Mouse (Mus musculus) natural killer cell, adult 2 months (primary cell): Measurements from ENCODE around the gene Tmem98.

Experiments
- DNase-seq, 2 experiments: peaks; one replicate each; pipeline ENCODE4 v3.0.0; 2022; ENCODE audit warnings: low spot score in 2 of 2

Gene Tmem98

GRCm38 (mm10) chr11:80809993-80810821 lies at the start of gene Tmem98:
TSS of gene Tmem98 (plus strand) at chr11:80810175.
- no peak for DNase-seq

DNA sequence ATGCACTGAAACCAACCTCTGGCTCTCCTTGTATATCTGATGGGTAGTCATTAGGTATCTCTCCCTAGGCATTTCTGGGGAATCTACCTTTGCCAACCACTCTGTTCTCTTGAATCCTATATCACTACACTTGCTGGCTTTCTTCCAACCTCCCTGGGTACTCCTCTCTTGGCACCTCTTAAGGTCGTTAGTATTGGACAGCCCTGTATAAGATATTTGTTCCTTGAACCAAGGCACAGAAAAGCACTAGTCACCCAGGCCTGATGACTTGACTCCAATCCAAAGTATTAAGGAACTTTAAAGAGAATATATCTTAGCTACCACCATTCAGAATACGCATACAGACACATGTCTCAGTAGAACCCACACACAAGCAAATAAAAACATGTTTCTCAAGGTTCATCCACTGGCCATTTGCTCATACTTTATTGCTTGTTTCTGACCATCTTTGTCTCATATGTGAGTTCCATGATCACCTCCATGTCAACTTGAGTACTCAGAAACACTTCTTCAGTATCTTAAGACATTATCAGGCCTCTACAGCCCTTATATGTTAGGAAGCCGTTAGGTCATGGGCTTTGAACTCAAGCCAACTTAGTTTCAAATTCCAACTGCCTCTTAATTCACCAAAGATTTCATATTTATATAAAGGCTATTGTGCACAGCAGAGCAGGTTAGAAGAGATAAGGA lies 48.5 kb upstream of the Tmem98 start:
- no peak for DNase-seq

DNA sequence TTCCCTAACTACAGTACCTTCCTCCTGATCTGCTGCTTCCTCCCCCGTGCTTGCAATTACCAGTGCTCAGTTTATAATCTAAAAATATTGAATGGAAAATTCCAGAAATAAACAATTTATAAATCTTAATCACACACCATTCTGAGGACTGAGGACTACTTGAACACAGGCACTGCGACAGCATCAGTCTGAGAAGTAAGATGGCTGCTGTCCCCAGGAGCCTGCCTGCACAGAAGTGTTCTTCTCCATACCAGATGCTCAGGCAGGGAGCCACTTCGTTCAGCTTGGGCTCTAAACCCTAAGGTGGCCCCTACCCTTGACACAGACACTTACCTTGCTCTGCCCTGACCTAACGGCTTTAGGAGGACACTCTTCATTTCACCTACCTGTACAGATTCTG lies 47.9 kb upstream of the Tmem98 start:
- DNase-seq: no peak

GRCm38 (mm10) chr11:80766068-80766467 lies 43.9 kb upstream of the Tmem98 start:
- DNase-seq: no peak

GRCm38 (mm10) chr11:80766472-80767319 lies 43.3 kb upstream of the Tmem98 start:
- no peak for DNase-seq

GRCm38 (mm10) chr11:80767320-80767617 lies 42.7 kb upstream of the Tmem98 start:
- no peak for DNase-seq

DNA sequence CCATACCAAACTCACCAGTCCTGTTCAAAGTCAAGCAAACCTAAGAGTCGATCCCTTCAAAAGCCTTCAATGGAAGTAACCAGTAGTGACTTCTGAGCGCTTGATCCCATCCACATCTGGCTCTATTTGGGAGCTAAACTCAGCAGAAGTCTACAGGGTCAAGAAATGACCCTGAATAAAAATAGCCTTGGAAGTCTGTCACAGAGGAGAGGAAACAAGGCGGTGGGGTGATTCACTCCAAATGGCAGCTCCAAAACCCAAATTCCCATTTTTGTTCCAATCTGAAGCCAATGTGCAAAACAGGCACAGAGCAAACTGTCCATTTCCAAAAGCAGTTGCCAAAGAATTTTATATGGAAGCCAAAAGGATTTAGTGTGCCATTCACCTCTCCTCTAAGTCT lies 38.8 kb upstream of the Tmem98 start:
- DNase-seq: no peak

DNA sequence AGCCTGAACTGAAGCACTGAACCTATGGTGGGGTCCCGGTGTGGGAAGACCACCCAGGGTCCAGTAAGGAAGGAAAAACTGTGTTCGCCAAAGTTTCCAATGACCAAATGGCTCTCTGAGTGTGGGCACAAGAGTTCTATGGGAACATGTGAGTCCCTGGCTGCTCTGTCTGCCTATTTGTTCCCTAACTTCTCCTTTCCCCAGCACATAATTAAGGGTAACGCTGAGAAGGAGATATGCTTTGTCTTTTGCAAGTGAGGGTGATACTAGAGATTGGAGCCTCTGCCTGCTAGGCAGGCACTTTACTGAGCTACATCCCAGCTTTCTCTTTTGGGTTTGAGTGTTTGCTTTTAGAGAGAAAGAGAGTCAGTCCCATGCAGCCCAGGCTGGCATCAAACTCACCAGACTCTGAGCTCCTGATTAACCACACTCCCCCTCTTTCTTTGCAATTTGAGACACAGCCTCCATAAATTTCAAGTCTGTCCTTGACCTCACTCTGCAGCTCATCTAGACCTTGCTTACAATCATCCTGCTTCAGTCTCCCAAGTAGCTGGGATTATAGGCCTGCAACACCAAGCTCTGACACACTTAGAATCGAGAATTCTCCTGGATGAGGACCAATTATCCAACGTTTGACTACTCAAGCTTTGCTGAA lies 38.3 kb upstream of the Tmem98 start:
- no peak for DNase-seq

DNA sequence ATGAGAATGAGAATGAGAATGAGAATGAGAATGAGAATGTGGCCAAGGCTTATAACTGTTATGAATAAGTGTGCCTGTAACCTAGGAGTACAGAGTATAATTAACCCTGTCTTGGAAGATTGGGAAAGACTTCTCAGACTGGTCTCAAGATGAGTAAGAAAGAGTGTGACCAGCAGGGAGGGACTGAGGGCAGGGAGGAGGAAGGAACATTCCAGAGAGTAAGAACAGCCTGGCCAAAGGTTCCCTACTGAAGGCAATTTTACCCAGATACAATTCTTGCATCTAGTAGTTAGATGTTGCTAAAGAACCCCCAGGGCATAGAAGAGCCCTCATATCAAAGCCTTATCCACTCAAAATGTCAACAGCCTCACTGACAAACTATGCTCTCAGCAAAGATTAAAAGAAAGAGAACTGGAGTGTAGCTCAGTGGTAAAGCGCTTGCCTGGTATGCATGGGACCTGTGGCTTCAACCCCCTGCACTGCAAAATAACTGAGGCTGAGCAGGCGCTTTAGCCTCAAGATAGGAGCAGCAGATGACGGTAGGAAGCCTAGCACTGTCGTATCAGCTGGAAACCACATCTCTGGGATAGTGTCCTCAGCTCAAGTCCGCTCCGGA lies 37.3 kb upstream of the Tmem98 start:
- DNase-seq: no peak

- no peak for DNase-seq
Observed at GRCm38 (mm10) chr11:80775535-80775934, 34.4 kb upstream of the Tmem98 start.

GRCm38 (mm10) chr11:80777708-80778107 lies 32.3 kb upstream of the Tmem98 start:
- DNase-seq: no peak

DNA sequence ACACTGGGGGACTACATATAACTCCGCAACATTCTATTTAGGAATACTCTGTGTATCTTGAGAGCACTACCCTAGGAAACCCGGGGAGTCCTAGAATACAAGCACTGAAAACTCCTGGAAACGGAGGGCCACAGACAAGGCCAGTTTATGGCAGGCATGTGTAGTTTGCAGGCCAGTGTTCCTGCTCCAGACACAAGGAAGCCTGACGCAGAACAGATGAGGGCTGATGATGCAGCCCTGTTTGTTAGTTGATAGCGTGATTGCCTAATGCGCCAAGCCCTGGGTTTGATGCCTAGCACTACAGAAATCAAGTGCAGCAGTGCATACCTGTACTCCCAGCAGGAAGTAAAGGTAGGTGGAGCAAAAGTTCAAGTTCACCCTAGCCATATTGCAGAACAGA lies 31.8 kb upstream of the Tmem98 start:
- no peak for DNase-seq

GRCm38 (mm10) chr11:80778916-80779526 lies 31.0 kb upstream of the Tmem98 start:
- no peak for DNase-seq

GRCm38 (mm10) chr11:80779527-80780344 lies 30.2 kb upstream of the Tmem98 start, which contains the start of gene Myo1d:
TSS of gene Myo1d (minus strand) at chr11:80780025.
- peak; percentile 71 to 85 for DNase-seq

DNA sequence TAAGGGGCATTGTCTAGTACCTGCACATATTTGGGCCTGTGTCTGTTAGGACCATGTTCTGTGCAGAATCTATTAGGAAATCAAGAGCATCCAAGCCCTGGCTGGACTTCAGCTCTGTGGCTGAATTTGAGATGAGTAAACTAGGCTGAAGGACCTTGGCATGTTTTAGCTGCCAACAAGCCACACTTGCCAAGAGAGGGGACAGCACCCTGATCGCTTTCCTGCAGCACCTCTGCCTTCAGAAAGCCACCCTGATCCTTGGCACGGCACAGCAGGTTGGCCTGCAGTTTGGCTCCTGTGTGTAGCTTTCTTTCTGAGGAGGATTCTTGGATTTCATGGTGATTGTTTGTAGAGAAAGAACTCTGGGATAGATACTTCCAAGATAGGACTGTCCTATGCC lies 28.4 kb upstream of the Tmem98 start:
- no peak for DNase-seq

DNA sequence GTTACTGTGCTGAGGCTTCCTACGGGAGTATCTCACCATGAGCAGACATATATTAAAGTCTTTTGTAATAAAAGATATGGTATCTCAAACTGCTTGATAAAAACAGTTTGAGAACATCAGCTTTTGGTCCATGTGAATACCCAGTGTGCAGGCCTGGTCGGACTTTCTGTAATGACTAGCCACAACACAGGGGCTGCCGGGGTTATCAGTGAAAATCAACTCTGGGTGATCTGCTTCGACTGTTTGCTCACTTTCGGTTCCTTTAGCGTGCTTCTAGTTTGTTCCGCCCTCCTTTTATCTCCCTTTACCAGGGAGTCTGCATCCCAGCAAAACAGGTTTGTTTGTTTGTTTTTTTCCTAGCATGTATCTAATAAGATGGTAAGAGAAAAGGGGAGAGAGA lies 26.5 kb upstream of the Tmem98 start:
- no peak for DNase-seq

DNA sequence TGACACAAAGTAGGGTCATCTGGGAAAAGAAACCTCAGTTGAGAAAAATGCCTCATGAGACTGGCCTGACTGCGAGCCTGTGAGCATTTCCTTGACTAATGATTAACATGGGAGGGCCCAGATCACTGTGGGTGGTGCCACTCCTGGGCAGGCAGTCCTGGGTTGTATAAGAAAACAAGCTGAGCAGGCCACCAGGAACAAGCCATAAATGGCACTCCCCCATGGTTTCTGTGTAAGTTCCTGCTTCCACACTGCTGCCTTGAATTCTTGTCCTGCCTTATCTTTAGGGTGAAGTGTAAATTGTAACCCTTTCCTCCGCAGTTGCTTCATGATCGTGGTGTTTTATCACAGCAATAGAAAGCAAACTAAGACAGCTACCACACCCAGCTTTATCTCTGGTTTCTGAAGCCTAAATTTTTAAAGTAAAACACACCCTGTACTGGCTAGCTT lies 25.7 kb upstream of the Tmem98 start:
- no peak for DNase-seq

DNA sequence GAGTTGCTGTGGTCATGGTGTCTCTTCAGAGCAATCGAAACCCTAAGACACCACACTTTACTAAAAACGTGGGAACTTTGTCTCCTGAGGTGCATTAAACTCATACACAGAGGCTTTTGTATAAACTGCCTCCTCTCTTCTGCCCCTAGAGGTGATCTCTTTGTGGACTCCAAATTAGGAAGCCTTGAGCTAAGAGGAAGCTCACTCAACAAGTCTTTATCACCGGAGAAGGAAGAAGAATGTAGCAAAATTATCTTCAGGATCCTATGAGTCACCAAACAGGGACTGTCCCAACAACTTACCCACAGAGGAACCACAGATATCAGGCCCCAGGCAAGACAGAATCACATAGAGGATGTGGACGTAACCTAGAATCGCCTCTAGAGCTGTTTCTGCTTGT lies 24.3 kb upstream of the Tmem98 start:
- DNase-seq: peak; percentile 29 to 35

GRCm38 (mm10) chr11:80789647-80790240 lies 20.2 kb upstream of the Tmem98 start:
- DNase-seq: no peak

- no peak for DNase-seq
Observed at GRCm38 (mm10) chr11:80790413-80790812, 19.6 kb upstream of the Tmem98 start.
